Mouse (Mus musculus): ENCODE results near the gene Nbas.

DNA sequence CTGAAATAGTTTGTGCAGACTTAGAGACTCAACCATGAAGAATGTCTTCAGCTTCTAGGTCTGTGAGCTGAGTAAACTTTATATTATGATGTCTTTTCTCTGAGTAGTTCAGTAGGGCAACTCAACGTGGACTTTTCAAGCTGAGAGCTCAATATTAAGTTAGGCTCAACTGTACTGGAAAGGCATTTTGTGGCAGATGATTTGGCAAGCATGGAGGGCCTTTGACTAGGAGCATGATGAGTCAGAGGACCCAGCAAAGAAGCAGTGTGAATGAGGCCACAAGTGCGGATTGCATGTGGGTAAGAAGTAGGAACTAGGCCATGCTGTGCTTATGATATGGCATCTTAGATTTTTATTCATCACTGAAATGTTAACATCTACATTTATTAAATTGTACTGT is 205.9 kb downstream of the Nbas start:
- TF ChIP-seq MAX (IDR thresholded peaks at IDR 0.05) (no peak), CTCF (IDR thresholded peaks at IDR 0.05; ENCODE audit: control insufficient read depth, insufficient read depth, insufficient read length) (no peak), MYOD1 (IDR thresholded peaks at IDR 0.05; ENCODE audit: control insufficient read depth, insufficient read length, low read depth) (no peak), USF1 (IDR thresholded peaks at IDR 0.05; ENCODE audit: low read depth) (no peak), CEBPB (IDR thresholded peaks at IDR 0.05; ENCODE audit: low read depth) (no peak), FOSL1 (IDR thresholded peaks at IDR 0.05; ENCODE audit: insufficient read depth, low read length, poor library complexity, severe bottlenecking) (no peak), MYOG (IDR thresholded peaks at IDR 0.05; ENCODE audit: control insufficient read depth, extremely low read depth, insufficient read length) (no peak)

Measured in C2C12 (cell line).